Mouse (Mus musculus): ENCODE results near the gene Tmem33. TPM values are rescaled to one million over a fixed set of nuclear protein-coding genes. Genes with fewer than 3 reads are reported as not detected.

Gene Tmem33
- polyA plus RNA-seq (2015; fragmentation: Nextera tagmentation; extraction: Ambion mirVana): 67.5 and 77.0 TPM in 2 replicates

DNA sequence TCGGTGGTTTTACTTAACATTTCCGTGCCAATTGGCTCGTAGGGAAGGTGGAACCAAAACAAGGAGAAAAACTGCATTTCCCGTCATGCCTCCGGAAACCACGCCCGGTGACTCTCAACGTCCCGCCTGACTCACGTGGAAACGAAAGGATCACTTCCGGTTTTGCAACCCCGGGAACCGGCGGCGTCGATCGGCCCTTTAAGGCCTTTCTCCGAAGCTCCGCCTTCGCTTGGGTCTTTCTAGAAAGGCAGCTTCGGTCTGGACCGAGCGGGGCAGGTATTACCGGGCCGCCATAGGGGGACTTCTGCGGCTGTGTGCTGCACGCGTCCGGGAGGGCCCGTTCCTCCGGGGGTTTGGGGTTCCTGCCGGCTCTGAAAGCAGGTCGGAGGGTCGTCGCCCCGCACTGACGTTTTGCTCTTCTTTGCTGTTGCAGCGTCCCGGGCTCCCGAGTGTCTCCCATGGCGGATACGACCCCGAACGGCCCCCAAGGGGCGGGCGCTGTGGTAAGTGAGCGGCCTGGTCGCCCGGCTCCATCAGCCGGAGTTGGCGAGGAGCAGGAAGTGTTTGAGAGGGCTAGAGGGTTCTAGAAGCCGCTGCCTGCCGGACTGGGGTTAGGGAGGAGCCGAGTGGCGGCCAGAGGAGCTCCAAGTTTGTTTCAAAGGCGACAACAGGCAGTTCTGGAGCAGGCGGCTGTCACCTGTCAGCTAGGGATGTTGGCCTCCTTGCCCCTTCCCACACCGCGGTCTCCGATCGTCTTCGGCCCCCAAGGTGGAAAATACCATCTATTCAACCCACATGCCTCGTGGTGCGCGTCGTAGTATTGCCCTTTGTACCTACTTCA lies at the start of gene Tmem33:
Tmem33 (plus strand) TSS at position 35 of the 841 bp plus-strand sequence.
- WGBS: under 1% methylated on average over 67 of the region's 67 CpGs
- peak; percentile 93 for ATAC-seq
- Histone ChIP-seq H3K36me3 (ENCODE audit: control insufficient read depth, insufficient read depth, low read length) (peaks cover 15% of the 10 kb centered on the region), H3K27ac (ENCODE audit: low read length) (peak within 1 kb of the TSS; percentile 87), H3K4me3 (ENCODE audit: low read depth, low read length) (peak within 1 kb of the TSS; percentile 97), H3K27me3 (ENCODE audit: control insufficient read depth, insufficient read depth, low read depth, low read length) (no peaks in the 10 kb centered on the region), H3K9me3 (replicated peaks; ENCODE audit: control insufficient read depth, low read length, poor library complexity, severe bottlenecking) (no peaks in the 10 kb centered on the region), H3K4me2 (ENCODE audit: low read length) (peak within 1 kb of the TSS; percentile 84), H3K9ac (ENCODE audit: low read depth, low read length) (peak within 1 kb of the TSS; percentile 92), H3K4me1 (ENCODE audit: control insufficient read depth, insufficient read depth, low read length) (peaks cover 16% of the 10 kb centered on the region)

DNA sequence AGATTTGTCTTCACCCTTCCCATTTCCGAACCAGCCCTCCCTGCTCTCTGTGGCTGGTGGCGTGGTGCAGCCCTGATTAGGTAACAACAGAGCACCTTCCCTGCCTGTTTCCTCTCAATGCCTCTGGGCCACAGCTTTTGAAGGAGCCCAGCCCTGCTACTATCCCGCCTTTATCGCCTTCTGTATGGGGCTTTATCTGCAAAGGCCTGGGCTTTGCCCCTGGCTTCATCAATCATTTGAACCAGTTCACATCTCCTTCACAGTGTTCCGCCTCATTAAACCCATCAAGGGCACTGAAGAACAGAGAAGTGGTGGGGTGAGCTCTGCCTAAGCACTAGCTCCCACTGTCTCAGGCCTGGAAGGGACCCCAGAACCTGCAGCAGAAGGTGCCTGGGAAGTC lies 47.2 kb upstream of the Tmem33 start:
- Histone ChIP-seq H3K9me3 (replicated peaks; ENCODE audit: control insufficient read depth, low read length, poor library complexity, severe bottlenecking) (no peaks in the 10 kb centered on the region), H3K4me2 (ENCODE audit: low read length) (no peak overlapping the region), H3K27ac (ENCODE audit: low read length) (no peak overlapping the region), H3K4me1 (ENCODE audit: control insufficient read depth, insufficient read depth, low read length) (peaks cover 8% of the 10 kb centered on the region), H3K9ac (ENCODE audit: low read depth, low read length) (no peak overlapping the region), H3K4me3 (ENCODE audit: low read depth, low read length) (no peak overlapping the region), H3K27me3 (ENCODE audit: control insufficient read depth, insufficient read depth, low read depth, low read length) (peaks cover 43% of the 10 kb centered on the region), H3K36me3 (ENCODE audit: control insufficient read depth, insufficient read depth, low read length) (no peaks in the 10 kb centered on the region)
- ATAC-seq: no peak
- WGBS: 37% methylated on average over 5 of the region's 5 CpGs

DNA sequence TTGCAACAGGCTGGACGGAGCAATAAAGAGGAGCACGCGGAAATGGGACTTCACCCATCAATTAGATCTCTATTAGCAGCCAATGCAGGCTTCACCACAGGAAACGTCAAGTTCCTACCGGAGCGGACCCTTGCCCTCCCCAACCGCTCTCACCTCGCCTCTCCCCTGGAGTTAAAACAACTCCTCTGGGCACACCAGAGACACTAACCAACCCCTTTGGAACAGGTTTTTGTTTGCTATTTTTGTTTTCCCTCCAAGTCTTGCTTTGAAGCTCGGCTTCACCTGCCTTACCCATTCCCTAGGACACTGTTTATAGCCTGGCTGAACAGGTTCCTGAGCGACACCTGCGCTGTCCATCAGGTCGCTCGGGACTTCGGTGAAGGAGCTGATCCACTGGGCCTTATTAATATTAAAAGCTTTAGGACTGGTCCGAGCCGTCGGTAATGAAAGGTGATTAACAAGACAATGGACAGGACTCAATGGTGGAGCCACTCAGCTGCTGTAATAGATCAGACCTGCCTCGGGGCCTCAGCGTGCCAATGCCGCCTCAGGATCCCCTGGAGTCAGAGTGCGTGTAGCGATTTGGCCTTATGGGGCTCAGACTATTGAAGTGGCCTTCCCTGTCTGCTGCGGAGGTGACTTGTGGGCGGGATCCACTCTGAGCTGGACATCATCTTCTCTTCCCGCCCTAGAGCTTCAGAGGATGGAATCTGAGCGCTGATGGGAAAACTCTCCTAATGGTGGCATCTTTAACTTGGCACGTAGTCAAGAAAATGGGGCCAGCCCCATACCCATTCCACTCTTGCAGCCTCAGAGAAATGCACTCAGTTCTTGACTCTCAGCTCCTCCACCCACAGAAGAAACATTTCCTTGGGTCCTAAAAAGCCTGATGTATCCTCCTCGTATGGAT lies 45.0 kb upstream of the Tmem33 start:
- Histone ChIP-seq H3K4me1 (ENCODE audit: control insufficient read depth, insufficient read depth, low read length) (peaks cover 8% of the 10 kb centered on the region), H3K4me2 (ENCODE audit: low read length) (peak overlapping the region; percentile 51), H3K36me3 (ENCODE audit: control insufficient read depth, insufficient read depth, low read length) (no peaks in the 10 kb centered on the region), H3K9ac (ENCODE audit: low read depth, low read length) (no peak overlapping the region), H3K27ac (ENCODE audit: low read length) (no peak overlapping the region), H3K9me3 (replicated peaks; ENCODE audit: control insufficient read depth, low read length, poor library complexity, severe bottlenecking) (no peaks in the 10 kb centered on the region), H3K27me3 (ENCODE audit: control insufficient read depth, insufficient read depth, low read depth, low read length) (peaks cover 56% of the 10 kb centered on the region), H3K4me3 (ENCODE audit: low read depth, low read length) (peak overlapping the region; percentile 5; the same call in 1 of the 2 replicates)
- no peak; the same call in 1 of the 2 replicates for ATAC-seq
- under 1% methylated on average over 28 of the region's 28 CpGs for WGBS

DNA sequence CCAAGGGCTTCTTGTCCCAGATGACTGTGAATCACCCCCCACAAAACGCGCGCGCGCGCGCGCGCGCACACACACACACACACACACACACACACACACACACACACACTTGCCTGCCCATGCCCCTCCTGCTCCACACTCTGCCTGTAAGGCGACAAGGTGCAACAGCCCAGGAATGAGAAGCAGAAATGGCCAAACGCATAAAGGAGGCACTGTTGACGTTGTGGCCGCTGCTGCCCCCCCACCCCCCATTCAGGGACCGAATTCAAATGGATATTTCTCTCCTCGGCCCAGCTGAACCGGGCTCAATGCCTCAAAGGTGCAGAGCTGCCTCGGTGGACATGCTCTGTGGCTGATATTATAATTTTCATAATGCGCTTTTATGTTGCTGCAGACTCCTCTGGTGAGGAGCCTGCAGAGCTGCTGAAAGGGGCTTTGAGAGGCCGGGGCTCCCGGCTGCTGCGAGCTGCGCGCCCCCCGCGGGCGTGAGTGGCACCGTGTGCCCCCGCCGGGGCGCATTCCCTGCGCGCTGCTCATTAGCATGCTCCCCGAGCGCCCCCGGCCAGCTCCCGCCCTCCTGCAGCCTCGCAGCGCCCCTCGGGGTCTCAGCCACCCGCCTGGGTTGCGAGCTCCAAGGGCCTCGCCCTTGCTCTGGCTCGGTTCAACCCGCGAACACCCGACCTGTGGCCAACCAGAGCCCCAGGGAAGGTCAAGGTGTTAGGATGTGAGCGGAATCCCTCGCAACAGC lies 44.2 kb upstream of the Tmem33 start:
- Histone ChIP-seq H3K36me3 (ENCODE audit: control insufficient read depth, insufficient read depth, low read length) (no peaks in the 10 kb centered on the region), H3K4me1 (ENCODE audit: control insufficient read depth, insufficient read depth, low read length) (peaks cover 8% of the 10 kb centered on the region), H3K27me3 (ENCODE audit: control insufficient read depth, insufficient read depth, low read depth, low read length) (peaks cover 60% of the 10 kb centered on the region), H3K4me2 (ENCODE audit: low read length) (peak overlapping the region; percentile 51), H3K9me3 (replicated peaks; ENCODE audit: control insufficient read depth, low read length, poor library complexity, severe bottlenecking) (no peaks in the 10 kb centered on the region), H3K9ac (ENCODE audit: low read depth, low read length) (no peak overlapping the region), H3K4me3 (ENCODE audit: low read depth, low read length) (peak overlapping the region; percentile 5; the same call in 1 of the 2 replicates), H3K27ac (ENCODE audit: low read length) (no peak overlapping the region)
- under 1% methylated on average over 39 of the region's 49 CpGs for WGBS
- peak; percentile 56; the same call in 1 of the 2 replicates for ATAC-seq

DNA sequence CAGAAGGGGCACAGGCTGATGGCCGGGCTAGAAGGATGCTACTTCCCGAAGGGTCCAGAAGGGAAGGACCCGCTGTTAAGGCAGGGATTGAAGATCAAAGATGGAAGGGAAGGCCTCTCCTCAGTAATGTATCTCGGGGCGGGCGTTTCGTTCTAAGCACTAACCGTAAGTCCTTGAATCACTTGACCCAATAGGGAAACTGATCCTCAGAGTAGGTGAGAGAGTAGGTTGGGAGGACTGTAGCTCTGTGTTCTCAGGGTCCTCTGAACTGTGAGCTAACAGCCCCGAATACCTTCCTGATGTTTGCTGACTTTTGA lies 43.6 kb upstream of the Tmem33 start:
- peak overlapping the region; percentile 51 for H3K4me2 ChIP-seq (ENCODE audit: low read length)
- H3K27me3 ChIP-seq (ENCODE audit: control insufficient read depth, insufficient read depth, low read depth, low read length): peaks cover 64% of the 10 kb centered on the region
- no peaks in the 10 kb centered on the region for H3K36me3 ChIP-seq (ENCODE audit: control insufficient read depth, insufficient read depth, low read length)
- H3K4me1 ChIP-seq (ENCODE audit: control insufficient read depth, insufficient read depth, low read length): peaks cover 8% of the 10 kb centered on the region
- ATAC-seq: 0 out of 2 replicates have a peak, but pooled peaks have one; percentile 11
- no peaks in the 10 kb centered on the region for H3K9me3 ChIP-seq (replicated peaks; ENCODE audit: control insufficient read depth, low read length, poor library complexity, severe bottlenecking)
- no peak overlapping the region for H3K4me3 ChIP-seq (ENCODE audit: low read depth, low read length)
- H3K27ac ChIP-seq (ENCODE audit: low read length): no peak overlapping the region
- 3% methylated on average over 9 of the region's 9 CpGs for WGBS
- no peak overlapping the region for H3K9ac ChIP-seq (ENCODE audit: low read depth, low read length)

DNA sequence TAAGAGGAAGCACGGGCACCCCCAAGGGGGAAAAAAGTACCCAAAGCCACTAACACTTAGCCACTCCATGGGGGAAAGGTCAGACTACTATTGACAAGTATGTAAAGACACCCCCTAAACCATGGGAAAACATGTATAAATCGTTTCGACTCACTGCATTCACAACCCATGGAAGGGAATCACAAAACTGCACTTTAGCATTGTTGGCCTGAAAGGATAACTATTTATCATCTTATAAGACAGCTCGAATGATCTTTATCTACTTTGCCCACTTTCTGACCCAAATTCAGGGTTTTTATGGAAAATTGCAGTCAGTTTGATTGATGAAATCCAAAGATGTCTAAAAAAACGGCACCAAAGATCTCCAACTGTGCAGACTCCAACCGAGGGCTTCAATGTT lies 38.5 kb upstream of the Tmem33 start:
- no peak overlapping the region for H3K4me3 ChIP-seq (ENCODE audit: low read depth, low read length)
- 5% methylated on average over 6 of the region's 6 CpGs for WGBS
- H3K9me3 ChIP-seq (replicated peaks; ENCODE audit: control insufficient read depth, low read length, poor library complexity, severe bottlenecking): no peaks in the 10 kb centered on the region
- ATAC-seq: no peak
- H3K27me3 ChIP-seq (ENCODE audit: control insufficient read depth, insufficient read depth, low read depth, low read length): peaks cover 80% of the 10 kb centered on the region
- H3K4me2 ChIP-seq (ENCODE audit: low read length): no peak overlapping the region
- 0 out of 2 replicates have a peak, but pooled peaks cover 2% of the 10 kb centered on the region for H3K4me1 ChIP-seq (ENCODE audit: control insufficient read depth, insufficient read depth, low read length)
- no peak overlapping the region for H3K27ac ChIP-seq (ENCODE audit: low read length)
- H3K9ac ChIP-seq (ENCODE audit: low read depth, low read length): no peak overlapping the region
- no peaks in the 10 kb centered on the region for H3K36me3 ChIP-seq (ENCODE audit: control insufficient read depth, insufficient read depth, low read length)

DNA sequence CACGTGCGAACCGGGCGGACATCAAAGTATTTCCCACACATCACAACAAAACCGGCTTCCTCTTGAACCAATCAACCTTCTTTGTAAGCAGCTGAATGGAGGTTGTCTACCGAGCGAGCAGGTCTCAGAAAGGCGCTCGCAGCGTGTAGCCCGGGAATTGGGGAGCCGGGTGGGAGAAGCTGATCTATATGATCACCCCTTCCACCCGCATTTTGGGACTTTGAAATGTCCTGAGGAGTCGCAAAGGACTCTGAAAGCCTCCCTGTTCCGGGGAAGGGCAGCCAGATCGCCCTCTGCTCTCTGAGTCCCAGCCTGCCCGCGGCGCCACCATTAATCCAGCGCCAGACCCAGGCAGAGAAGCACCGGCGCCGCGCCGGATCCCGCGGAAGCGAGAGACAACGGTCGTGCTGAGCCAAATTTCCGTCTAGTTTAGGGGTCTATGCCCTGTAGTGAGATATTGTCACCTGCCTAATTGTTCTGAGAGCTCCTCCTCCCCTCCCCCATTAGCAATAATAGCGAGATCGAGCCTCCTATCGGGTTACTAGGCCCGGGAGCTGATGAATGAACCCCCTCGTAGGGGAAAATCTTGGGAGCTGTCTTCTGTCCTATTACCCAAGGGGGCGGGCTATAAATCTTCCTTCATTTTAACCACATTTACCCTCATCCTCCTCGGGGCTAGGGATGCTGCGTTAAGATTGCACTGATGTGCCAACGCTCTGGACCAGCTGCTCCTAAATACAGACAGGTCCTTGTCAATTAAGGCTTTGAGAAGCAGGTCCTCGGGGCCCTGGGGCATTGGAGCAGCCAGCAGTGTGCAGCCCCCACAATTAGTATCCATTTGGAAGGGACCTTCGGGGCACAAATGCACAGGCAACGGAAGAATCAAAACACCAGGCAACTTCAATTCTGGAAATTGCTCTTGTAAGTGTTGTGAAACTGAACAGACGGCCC lies 37.6 kb upstream of the Tmem33 start:
- no peak for ATAC-seq
- Histone ChIP-seq H3K36me3 (ENCODE audit: control insufficient read depth, insufficient read depth, low read length) (no peaks in the 10 kb centered on the region), H3K9ac (ENCODE audit: low read depth, low read length) (no peak overlapping the region), H3K4me2 (ENCODE audit: low read length) (peak overlapping the region; percentile 42), H3K9me3 (replicated peaks; ENCODE audit: control insufficient read depth, low read length, poor library complexity, severe bottlenecking) (no peaks in the 10 kb centered on the region), H3K27ac (ENCODE audit: low read length) (no peak overlapping the region), H3K4me1 (ENCODE audit: control insufficient read depth, insufficient read depth, low read length) (0 out of 2 replicates have a peak, but pooled peaks cover 2% of the 10 kb centered on the region), H3K27me3 (ENCODE audit: control insufficient read depth, insufficient read depth, low read depth, low read length) (peaks cover 80% of the 10 kb centered on the region), H3K4me3 (ENCODE audit: low read depth, low read length) (peak overlapping the region; percentile 7; the same call in 1 of the 2 replicates)
- WGBS: under 1% methylated on average over 44 of the region's 44 CpGs

Data from midbrain, embryonic 16.5 days (tissue).